In the genomic region with DNA sequence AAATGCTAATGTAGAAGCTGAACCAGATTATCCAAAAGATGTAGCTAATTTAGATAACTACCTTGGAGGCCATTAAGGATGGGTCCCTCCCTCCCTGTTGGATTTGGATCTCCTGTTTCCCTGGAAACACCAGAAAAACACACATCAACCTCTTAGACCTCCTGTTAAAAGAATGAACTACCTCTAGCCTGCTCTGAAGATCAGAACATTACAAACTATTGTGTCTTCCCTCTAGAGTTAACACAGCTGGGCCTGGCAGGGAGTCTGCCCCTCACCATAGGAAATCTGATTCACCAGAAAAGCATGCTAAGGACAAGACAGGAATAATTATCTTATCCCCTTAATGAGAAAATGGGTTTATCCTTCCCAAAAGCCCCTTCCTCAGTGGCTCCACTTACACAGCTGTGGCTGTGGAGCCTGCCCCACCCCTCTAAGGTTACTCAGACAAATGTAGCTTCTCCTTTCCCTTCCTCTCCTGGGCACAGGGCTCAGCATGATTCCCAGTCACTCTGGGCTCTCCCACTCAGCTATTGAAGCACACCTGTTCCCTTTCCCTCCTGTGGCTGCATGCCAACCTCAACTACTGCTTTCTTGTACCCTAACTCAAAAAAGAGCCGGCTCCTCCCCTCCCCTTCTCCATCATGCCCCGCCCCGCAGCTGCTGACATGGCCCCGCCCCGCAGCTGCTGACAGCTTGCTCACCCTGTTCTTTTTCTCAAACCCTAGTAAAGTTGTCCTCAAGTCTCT, we compare ENCODE assay signal across 7 mouse cellular contexts.
DNase-seq lines count a peak whose midpoint lies in the region; ATAC-seq lines count a peak whose summit lies in the region.

No protein-coding gene starts in this region.

- H3K4me2 ChIP-seq in liver, embryonic 12.5 days = peak overlapping the region; percentile 53

- H3K9me3 ChIP-seq in forebrain, embryonic 10.5 days = no peaks in the 10 kb centered on the region
- H3K9me3 ChIP-seq in liver, embryonic 12.5 days (replicated peaks) = 0 out of 2 replicates have a peak, but pooled peaks cover 3% of the 10 kb centered on the region

- ATAC-seq in liver, embryonic 12.5 days = 0 out of 2 replicates have a peak, but pooled peaks have one; percentile 30

- DNase-seq in spleen, adult 12 weeks (ENCODE audit: low spot score) = peak; percentile 4
- DNase-seq in spleen, postnatal 4 days (ENCODE audit: low spot score in 2 of 2) = no peak
- DNase-seq in forebrain, embryonic 10.5 days (ENCODE audit: extremely low spot score, low spot score) = peak; percentile 27
- DNase-seq in spleen, postnatal 36 days (ENCODE audit: low spot score in 2 of 2) = peak; percentile 37 to 40
- no peak for DNase-seq in adrenal gland, adult 8-10 months
- DNase-seq in urinary bladder, postnatal 36 days (ENCODE audit: low spot score in 2 of 2) = no peak

- H3K27me3 ChIP-seq in forebrain, embryonic 10.5 days (ENCODE audit: poor library complexity, severe bottlenecking) = no peaks in the 10 kb centered on the region
- no peaks in the 10 kb centered on the region for H3K27me3 ChIP-seq in liver, embryonic 12.5 days (replicated peaks)

- 5% methylated on average over 5 of the region's 5 CpGs for WGBS in forebrain, embryonic 10.5 days
- 4% methylated on average over 5 of the region's 5 CpGs for WGBS in liver, embryonic 12.5 days (ENCODE audit: insufficient replicate concordance)

- peaks cover 31% of the 10 kb centered on the region for H3K4me1 ChIP-seq in forebrain, embryonic 10.5 days
- peaks cover 19% of the 10 kb centered on the region for H3K4me1 ChIP-seq in liver, embryonic 12.5 days

- no peak overlapping the region for H3K4me3 ChIP-seq in forebrain, embryonic 10.5 days
- 0 out of 2 replicates have a peak overlapping the region, but pooled peaks have one; percentile 12 for H3K4me3 ChIP-seq in liver, embryonic 12.5 days

- H3K27ac ChIP-seq in forebrain, embryonic 10.5 days = peak overlapping the region; percentile 21; the same call in 1 of the 2 replicates
- H3K27ac ChIP-seq in liver, embryonic 12.5 days = no peak overlapping the region

- H3K9ac ChIP-seq in liver, embryonic 12.5 days = no peak overlapping the region

- H3K36me3 ChIP-seq in forebrain, embryonic 10.5 days (replicated peaks) = peaks cover 2% of the 10 kb centered on the region; the same call in 1 of the 2 replicates
- no peaks in the 10 kb centered on the region for H3K36me3 ChIP-seq in liver, embryonic 12.5 days

Comparison
In these comparisons a context has a peak if more than half of its experiments do, and no peak if none do; other contexts are left out.
1. DNase-seq: peak in spleen, adult 12 weeks (single experiment), forebrain, embryonic 10.5 days (single experiment) and spleen, postnatal 36 days (2 of 2); none in spleen, postnatal 4 days (0 of 2), adrenal gland, adult 8-10 months (single experiment) and urinary bladder, postnatal 36 days (0 of 2).